Mouse (Mus musculus) heart, embryonic 13.5 days (tissue): ENCODE measurements around the gene Supt5. TPM values are rescaled to one million over a fixed set of nuclear protein-coding genes. Genes with fewer than 3 reads are reported as not detected.

ENCODE experiments used
- ATAC-seq: fragments of 200-750 bp; cut with Nextera tagmentation; 2 replicates; pipeline ENCODE4 v1.8.0; 2017; ENCODE audit warnings: moderate TSS enrichment; ENCODE audit not compliant: insufficient number of reproducible peaks, low FRiP score, low TSS enrichment; ENCODE audit errors: extremely low read depth
- H3K27ac ChIP-seq: fragments of 300-500 bp; sonication (generic); replicated peaks from 2 replicates; pipeline ENCODE4 v1.5.1; 2015; ENCODE audit warnings: moderate library complexity, mild to moderate bottlenecking, inconsistent platforms
- H3K27me3 ChIP-seq: fragments of 300-500 bp; sonication (generic); replicated peaks from 2 replicates; pipeline ENCODE4 v1.6.1; 2015; ENCODE audit warnings: mild to moderate bottlenecking, inconsistent platforms
- H3K36me3 ChIP-seq: fragments of 300-500 bp; sonication (generic); 2 replicates; pipeline ENCODE4 v1.6.1; 2015; ENCODE audit warnings: mild to moderate bottlenecking, inconsistent platforms
- H3K4me1 ChIP-seq: fragments of 300-500 bp; sonication (generic); 2 replicates; pipeline ENCODE4 v1.6.1; 2015; ENCODE audit warnings: inconsistent platforms
- H3K4me2 ChIP-seq: fragments of 300-500 bp; sonication (generic); 2 replicates; pipeline ENCODE4 v1.6.1; 2015; ENCODE audit warnings: inconsistent platforms, mild to moderate bottlenecking, moderate library complexity
- H3K4me3 ChIP-seq: fragments of 300-500 bp; sonication (generic); 2 replicates; pipeline ENCODE4 v1.5.1; 2015; ENCODE audit warnings: moderate library complexity, mild to moderate bottlenecking, inconsistent platforms
- H3K9ac ChIP-seq: fragments of 300-500 bp; sonication (generic); 2 replicates; pipeline ENCODE4 v1.6.1; 2015; ENCODE audit warnings: inconsistent platforms, mild to moderate bottlenecking, moderate library complexity
- H3K9me3 ChIP-seq: fragments of 300-500 bp; sonication (generic); 2 replicates; pipeline ENCODE4 v1.6.1; 2016; ENCODE audit warnings: inconsistent platforms
- WGBS: fragments of 180-500 bp; shearing (Covaris S2); methylation state at CpG from one replicate; pipeline ENCODE4 v1.1.7; 2015; ENCODE audit warnings: mixed read lengths; 5-methylcytosine and 5-hydroxymethylcytosine counted together
- polyA plus RNA-seq: library from polyadenylated mRNA; unstranded; fragments of >200 nt; fragmentation: Nextera tagmentation; extraction: Ambion mirVana; gene quantifications from 2 replicates; pipeline ENCODE4 v1.2.1, GENCODE M21; 2015

Gene Supt5
- polyA plus RNA-seq, 1 experiment from 2014 or later = 60.1 TPM

- H3K4me1 ChIP-seq = peaks cover 61% of the 10 kb centered on the region
- WGBS = 78% methylated on average over 7 of the region's 7 CpGs
Measured at GRCm38 (mm10) chr7:28373891-28374495, 35.4 kb upstream of the Supt5 start.

GRCm38 (mm10) chr7:28373131-28373581, 34.6 kb upstream of the Supt5 start:
- Histone ChIP-seq H3K36me3 (peaks cover 37% of the 10 kb centered on the region), H3K9ac (peak overlapping the region; percentile 82), H3K27me3 (no peaks in the 10 kb centered on the region), H3K4me2 (peak overlapping the region; percentile 87), H3K9me3 (no peaks in the 10 kb centered on the region), H3K4me3 (peak overlapping the region; percentile 88), H3K4me1 (peaks cover 66% of the 10 kb centered on the region), H3K27ac (peak overlapping the region; percentile 96)
- under 1% methylated on average over 9 of the region's 9 CpGs for WGBS
- ATAC-seq = no peak

More at GRCm38 (mm10) chr7:28373891-28374495, 35.4 kb upstream of the Supt5 start:
- H3K9me3 ChIP-seq = no peaks in the 10 kb centered on the region
- H3K4me2 ChIP-seq = peak overlapping the region; percentile 87
- peaks cover 29% of the 10 kb centered on the region for H3K36me3 ChIP-seq
- no peak for ATAC-seq
- H3K27me3 ChIP-seq = no peaks in the 10 kb centered on the region
- H3K9ac ChIP-seq = peak overlapping the region; percentile 47; the same call in 1 of the 2 replicates
- H3K4me3 ChIP-seq = no peak overlapping the region
- peak overlapping the region; percentile 100 for H3K27ac ChIP-seq

DNA sequence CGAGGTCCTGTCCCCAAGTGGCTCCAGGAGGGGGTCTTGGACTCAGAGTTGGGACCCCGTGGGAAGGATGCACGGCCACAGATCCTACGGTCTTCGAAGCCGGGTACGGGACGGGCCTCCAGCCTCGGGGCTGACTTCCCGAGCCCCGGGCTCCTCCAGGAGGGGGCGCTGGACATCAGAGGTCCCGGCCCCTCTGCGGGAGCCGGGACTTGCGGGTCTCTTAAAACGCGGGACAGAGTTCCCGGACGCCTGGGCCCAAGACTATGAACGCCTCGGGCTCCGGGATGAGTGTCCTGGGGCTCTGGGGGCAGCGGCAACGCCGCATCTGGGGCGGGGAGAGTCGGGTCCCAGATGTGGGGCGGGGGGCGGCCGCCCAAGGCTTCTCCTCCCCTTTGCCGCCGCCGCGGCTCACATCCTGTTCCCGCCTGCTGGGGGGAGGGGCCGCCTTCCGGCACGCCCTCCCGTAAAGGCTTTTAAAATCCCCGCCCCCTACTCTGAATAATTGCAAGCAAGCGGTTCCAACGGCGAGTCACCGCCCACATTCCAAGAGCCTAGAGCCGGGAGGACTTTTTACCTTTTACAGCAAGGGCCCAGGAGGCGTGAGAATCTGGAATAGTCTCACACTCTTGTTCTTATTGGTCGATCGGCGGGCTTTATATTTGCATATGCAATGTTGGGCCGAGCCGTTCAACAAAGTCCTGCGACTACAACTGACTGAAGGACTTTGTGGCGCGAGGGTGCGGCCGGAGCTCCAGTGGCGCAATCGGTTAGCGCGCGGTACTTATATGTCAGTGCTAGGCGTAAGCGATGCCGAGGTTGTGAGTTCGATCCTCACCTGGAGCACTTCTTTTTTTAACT, 33.9 kb upstream of the Supt5 start, which contains the start of gene Plekhg2:
Plekhg2 (minus strand) TSS at position 349 of the 858 bp plus-strand sequence.
- H3K27me3 ChIP-seq = no peaks in the 10 kb centered on the region
- WGBS = 0% methylated on average over 66 of the region's 66 CpGs
- peak within 1 kb of the TSS; percentile 87 for H3K4me2 ChIP-seq
- peak; percentile 81 for ATAC-seq
- H3K4me3 ChIP-seq = peak within 1 kb of the TSS; percentile 88
- H3K27ac ChIP-seq = peak within 1 kb of the TSS; percentile 96
- peak within 1 kb of the TSS; percentile 97 for H3K9ac ChIP-seq
- H3K9me3 ChIP-seq = no peaks in the 10 kb centered on the region
- H3K36me3 ChIP-seq = peaks cover 37% of the 10 kb centered on the region
- peaks cover 60% of the 10 kb centered on the region for H3K4me1 ChIP-seq

DNA sequence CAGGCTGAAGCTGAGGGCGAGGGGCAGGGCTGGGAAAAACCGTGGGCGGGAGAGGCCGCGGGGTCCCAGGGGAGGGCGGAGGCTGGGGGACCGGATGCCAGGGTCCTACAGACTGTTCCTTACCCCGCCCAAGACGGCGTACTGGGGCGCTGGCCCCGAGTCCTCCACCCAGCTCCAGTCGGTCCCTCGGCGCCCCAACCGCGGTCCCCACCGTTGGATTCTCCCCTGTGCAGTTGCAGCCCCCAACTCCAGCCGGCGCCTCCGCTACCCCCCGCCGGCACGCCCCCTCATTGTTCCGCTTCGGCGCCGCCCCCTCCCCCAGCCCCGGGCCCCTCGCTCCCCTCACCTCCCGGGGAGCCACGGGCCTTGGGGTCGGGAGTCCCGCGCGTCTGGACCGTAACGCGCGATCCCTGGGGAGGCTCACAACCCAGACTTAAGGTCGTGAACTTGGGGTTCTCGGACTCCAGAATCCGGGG, 33.0 kb upstream of the Supt5 start:
- WGBS = under 1% methylated on average over 30 of the region's 43 CpGs
- peaks cover 51% of the 10 kb centered on the region for H3K4me1 ChIP-seq
- no peak for ATAC-seq

DNA sequence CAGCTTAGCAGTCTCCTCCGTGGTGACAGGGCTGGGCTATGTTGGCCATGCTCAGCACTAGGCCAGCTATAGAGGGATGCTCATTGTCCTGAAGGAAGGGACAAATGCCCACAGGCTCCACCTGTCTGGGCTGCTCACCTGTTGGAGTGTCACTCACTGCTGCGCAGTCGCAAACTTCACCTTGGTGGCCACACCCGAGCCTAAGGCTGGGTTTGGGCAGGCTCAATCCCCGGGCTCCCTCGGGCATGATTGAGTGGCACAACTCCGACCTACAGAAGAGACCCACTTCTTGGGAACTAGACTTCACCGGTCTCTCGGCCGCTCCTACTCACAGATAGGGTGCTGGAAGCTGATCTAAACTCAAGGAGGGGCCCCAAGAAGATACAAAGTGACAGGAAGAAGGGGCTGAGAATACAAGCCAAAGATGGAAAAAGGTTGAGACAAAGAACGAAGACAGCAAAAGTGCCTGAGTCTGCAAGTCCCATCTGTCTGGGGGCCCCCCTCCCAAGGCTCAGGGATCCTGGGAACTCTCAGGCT, 32.5 kb upstream of the Supt5 start:
- H3K4me1 ChIP-seq = peaks cover 46% of the 10 kb centered on the region
- peak overlapping the region; percentile 88 for H3K4me3 ChIP-seq
- H3K9me3 ChIP-seq = no peaks in the 10 kb centered on the region
- H3K4me2 ChIP-seq = peak overlapping the region; percentile 87
- WGBS = 7% methylated on average over 11 of the region's 11 CpGs
- peaks cover 45% of the 10 kb centered on the region for H3K36me3 ChIP-seq
- peak overlapping the region; percentile 97 for H3K9ac ChIP-seq
- H3K27me3 ChIP-seq = no peaks in the 10 kb centered on the region
- peak overlapping the region; percentile 96 for H3K27ac ChIP-seq
- no peak for ATAC-seq

More for the DNA sequence above, 33.0 kb upstream of the Supt5 start:
- Histone ChIP-seq H3K9ac (peak overlapping the region; percentile 97), H3K9me3 (no peaks in the 10 kb centered on the region), H3K4me2 (peak overlapping the region; percentile 87), H3K36me3 (peaks cover 40% of the 10 kb centered on the region), H3K27me3 (no peaks in the 10 kb centered on the region), H3K27ac (peak overlapping the region; percentile 96), H3K4me3 (peak overlapping the region; percentile 88)

- peak overlapping the region; percentile 87 for H3K4me2 ChIP-seq
- WGBS = 92% methylated on average over 14 of the region's 14 CpGs
- peak overlapping the region; percentile 88 for H3K4me3 ChIP-seq
- no peaks in the 10 kb centered on the region for H3K27me3 ChIP-seq
- H3K36me3 ChIP-seq = peaks cover 55% of the 10 kb centered on the region
- peaks cover 41% of the 10 kb centered on the region for H3K4me1 ChIP-seq
- peak overlapping the region; percentile 97 for H3K9ac ChIP-seq
- no peak for ATAC-seq
- H3K9me3 ChIP-seq = no peaks in the 10 kb centered on the region
- no peak overlapping the region for H3K27ac ChIP-seq
Measured at GRCm38 (mm10) chr7:28370051-28370450, 31.5 kb upstream of the Supt5 start.

DNA sequence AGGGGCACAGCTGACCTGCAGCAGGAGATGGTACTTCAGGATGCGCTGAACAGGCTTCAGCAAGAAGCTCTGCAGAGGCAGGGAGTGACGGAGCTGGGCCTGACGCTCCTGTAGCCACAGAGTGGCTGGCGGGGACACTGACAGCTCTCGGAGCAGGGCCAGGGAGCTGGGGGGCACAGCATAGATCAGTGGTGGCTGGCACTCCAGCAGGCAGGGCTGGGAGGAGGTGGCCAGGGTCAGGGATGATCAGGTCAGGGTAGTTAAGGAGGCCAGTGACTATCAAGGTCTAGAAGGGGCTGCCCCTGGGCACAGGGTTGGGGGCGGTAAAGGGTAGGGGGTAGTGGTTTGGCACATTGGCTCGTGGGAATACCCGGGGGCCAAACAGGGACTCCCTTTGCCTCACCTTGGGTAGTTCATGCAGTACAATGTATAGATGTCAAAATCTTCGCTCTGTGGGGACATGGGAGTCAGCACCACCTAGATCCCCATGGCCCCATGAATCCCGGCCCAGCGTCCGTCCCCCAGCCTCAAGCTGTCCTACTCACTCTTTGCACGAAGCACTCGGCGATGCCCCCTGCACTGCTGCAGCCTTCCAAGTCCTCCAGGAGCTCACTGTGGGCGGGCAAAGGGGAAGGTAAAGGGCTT, 29.9 kb upstream of the Supt5 start:
- peak overlapping the region; percentile 40; the same call in 1 of the 2 replicates for H3K9ac ChIP-seq
- 87% methylated on average over 16 of the region's 16 CpGs for WGBS

GRCm38 (mm10) chr7:28367663-28368275, 29.2 kb upstream of the Supt5 start:
- Histone ChIP-seq H3K36me3 (peaks cover 78% of the 10 kb centered on the region), H3K4me1 (peaks cover 30% of the 10 kb centered on the region), H3K4me2 (no peak overlapping the region), H3K9me3 (no peaks in the 10 kb centered on the region), H3K9ac (no peak overlapping the region), H3K27ac (no peak overlapping the region), H3K27me3 (no peaks in the 10 kb centered on the region), H3K4me3 (no peak overlapping the region)
- ATAC-seq = no peak
- 87% methylated on average over 16 of the region's 16 CpGs for WGBS

More for the DNA sequence above, 29.9 kb upstream of the Supt5 start:
- no peak for ATAC-seq
- no peak overlapping the region for H3K4me3 ChIP-seq
- H3K4me2 ChIP-seq = no peak overlapping the region
- H3K27ac ChIP-seq = no peak overlapping the region
- H3K9me3 ChIP-seq = no peaks in the 10 kb centered on the region
- H3K27me3 ChIP-seq = no peaks in the 10 kb centered on the region
- peaks cover 28% of the 10 kb centered on the region for H3K4me1 ChIP-seq
- peaks cover 71% of the 10 kb centered on the region for H3K36me3 ChIP-seq

DNA sequence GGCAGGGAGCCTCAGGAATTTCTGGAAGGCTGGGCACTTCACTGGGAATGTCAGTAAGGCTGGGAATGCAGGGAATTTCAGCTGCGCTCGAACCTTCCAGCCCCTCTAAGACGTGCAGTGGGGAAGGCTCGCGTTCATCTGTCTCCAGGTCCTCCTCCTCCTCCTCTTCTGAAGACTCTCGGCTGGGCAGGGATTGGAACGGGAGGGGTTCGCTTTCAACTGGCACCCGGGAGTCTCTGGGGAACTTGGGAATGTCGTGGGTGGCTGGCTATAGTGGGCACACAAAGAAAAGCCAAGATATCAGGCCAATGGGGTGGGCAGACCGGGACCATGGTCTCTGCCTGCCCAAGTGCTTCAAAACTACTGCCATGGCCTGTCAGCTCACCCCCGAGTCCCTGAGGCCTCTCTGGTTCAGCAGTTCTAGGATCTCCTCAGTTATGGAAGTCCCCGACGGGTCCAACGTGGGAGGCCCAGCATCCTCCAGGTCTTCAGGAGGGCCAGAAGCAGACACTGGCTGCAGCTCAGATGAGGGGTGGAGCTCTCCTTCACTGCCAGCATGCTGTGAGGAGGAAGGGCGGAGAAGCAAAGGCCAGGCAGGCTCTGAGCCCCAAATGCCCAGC, 24.0 kb upstream of the Supt5 start:
- Histone ChIP-seq H3K9ac (peak overlapping the region; percentile 44), H3K36me3 (peaks cover 92% of the 10 kb centered on the region), H3K27me3 (no peaks in the 10 kb centered on the region), H3K9me3 (no peaks in the 10 kb centered on the region), H3K27ac (peak overlapping the region; percentile 20; the same call in 1 of the 2 replicates), H3K4me1 (peaks cover 39% of the 10 kb centered on the region), H3K4me3 (no peak overlapping the region), H3K4me2 (no peak overlapping the region)
- WGBS = 58% methylated on average over 16 of the region's 16 CpGs
- ATAC-seq = no peak

GRCm38 (mm10) chr7:28361647-28362341, 23.2 kb upstream of the Supt5 start:
- Histone ChIP-seq H3K36me3 (peaks cover 84% of the 10 kb centered on the region), H3K9ac (peak overlapping the region; percentile 44; the same call in 1 of the 2 replicates), H3K4me2 (no peak overlapping the region), H3K4me1 (peaks cover 47% of the 10 kb centered on the region), H3K4me3 (no peak overlapping the region), H3K9me3 (no peaks in the 10 kb centered on the region), H3K27ac (peak overlapping the region; percentile 20; the same call in 1 of the 2 replicates), H3K27me3 (no peaks in the 10 kb centered on the region)
- ATAC-seq = no peak
- WGBS = 84% methylated on average over 20 of the region's 20 CpGs
